Mouse (Mus musculus): ENCODE measurements at regions not wholly inside any gene's neighbourhood (a gene's known extent, or its start where the extent isn't known, plus 50 kb on each side); places are given as distances from the start of the nearest gene placed in this dataset.

DNA sequence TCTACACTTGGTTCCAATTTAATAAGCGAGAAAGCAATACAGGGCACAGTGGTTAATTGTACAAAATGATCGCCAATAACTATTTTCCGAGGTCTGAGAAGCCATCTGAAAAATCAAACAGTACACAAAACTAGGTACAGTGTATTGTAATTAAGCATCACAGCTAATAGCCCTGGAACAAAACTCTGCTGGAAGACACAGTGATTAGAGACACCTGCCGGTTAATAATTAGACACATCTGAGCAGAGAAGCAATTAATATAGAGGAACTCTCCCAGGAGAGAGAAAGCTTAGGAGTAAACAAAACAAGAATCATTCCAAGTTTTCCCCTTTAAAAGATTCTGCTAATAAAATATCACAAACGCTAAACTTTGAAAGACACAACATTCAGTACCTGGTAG is 136.7 kb upstream of the Robo2 start:
- TF ChIP-seq CTCF (IDR thresholded peaks at IDR 0.05; ENCODE audit: low read depth), result no peak
- TF ChIP-seq EP300 (IDR thresholded peaks at IDR 0.05; ENCODE audit: low read depth), result no peak
